Mouse (Mus musculus) retina, postnatal 1 day (tissue): ENCODE results near the gene Rnf220.

Source experiments
- DNase-seq: peaks from one replicate; pipeline ENCODE4 v3.0.0-alpha.2; 2012

Rnf220 gene

GRCm38 (mm10) chr4:117434336-117434735, 62.5 kb downstream of the Rnf220 start:
- no peak for DNase-seq

GRCm38 (mm10) chr4:117429604-117430003, 67.2 kb downstream of the Rnf220 start:
- DNase-seq = no peak

- DNase-seq = no peak
Measured at GRCm38 (mm10) chr4:117427540-117427939, 69.3 kb downstream of the Rnf220 start.

- no peak for DNase-seq
Measured at GRCm38 (mm10) chr4:117421077-117421476, 75.8 kb downstream of the Rnf220 start.

- no peak for DNase-seq
Measured at GRCm38 (mm10) chr4:117416827-117417226, 80.0 kb downstream of the Rnf220 start.

GRCm38 (mm10) chr4:117410049-117410410, 86.8 kb downstream of the Rnf220 start:
- DNase-seq = no peak

- DNase-seq = peak; percentile 90
Measured at GRCm38 (mm10) chr4:117409144-117410048, 87.5 kb downstream of the Rnf220 start.

GRCm38 (mm10) chr4:117407945-117408344, 88.9 kb downstream of the Rnf220 start:
- no peak for DNase-seq

- peak; percentile 63 for DNase-seq
Measured at GRCm38 (mm10) chr4:117405999-117406398, 90.9 kb downstream of the Rnf220 start.

GRCm38 (mm10) chr4:117405211-117405610, 91.6 kb downstream of the Rnf220 start:
- DNase-seq = no peak

GRCm38 (mm10) chr4:117403411-117403810, 93.4 kb downstream of the Rnf220 start:
- no peak for DNase-seq

GRCm38 (mm10) chr4:117397128-117397527, 99.7 kb downstream of the Rnf220 start:
- DNase-seq = no peak

GRCm38 (mm10) chr4:117393027-117393426, 103.8 kb downstream of the Rnf220 start:
- no peak for DNase-seq

GRCm38 (mm10) chr4:117392391-117392790, 104.5 kb downstream of the Rnf220 start:
- DNase-seq = no peak

- DNase-seq = peak; percentile 48
Measured at GRCm38 (mm10) chr4:117391966-117392365, 104.9 kb downstream of the Rnf220 start.

GRCm38 (mm10) chr4:117390850-117391795, 105.7 kb downstream of the Rnf220 start:
- DNase-seq = no peak

GRCm38 (mm10) chr4:117389264-117390054, 107.4 kb downstream of the Rnf220 start:
- DNase-seq = no peak

GRCm38 (mm10) chr4:117385247-117385646, 111.6 kb downstream of the Rnf220 start:
- DNase-seq = no peak

- no peak for DNase-seq
Measured at GRCm38 (mm10) chr4:117381846-117382245, 115.0 kb downstream of the Rnf220 start.

GRCm38 (mm10) chr4:117380558-117380935, 116.3 kb downstream of the Rnf220 start:
- no peak for DNase-seq

GRCm38 (mm10) chr4:117379803-117380557, 116.9 kb downstream of the Rnf220 start:
- peak; percentile 98 for DNase-seq

- no peak for DNase-seq
Measured at GRCm38 (mm10) chr4:117374078-117374540, 122.7 kb downstream of the Rnf220 start.
